Mouse (Mus musculus) left cerebral cortex, postnatal 36 days (tissue): ENCODE measurements at regions not wholly inside any gene's neighbourhood (a gene's known extent, or its start where the extent isn't known, plus 50 kb on each side); places are given as distances from the start of the nearest gene placed in this dataset.
"Not testable (repeated sequence)": the region's sequence is repeated elsewhere in the genome, so short reads cannot be mapped to it uniquely, and the experiment has no call there.

Experiments
- DNase-seq, 2 experiments: peaks; one replicate each; pipeline ENCODE4 v3.0.0; 2021 to 2022; ENCODE audit warnings: low spot score in 2 of 2, mixed read lengths in 1 of 2
- intact Hi-C: fragments of 180-260 bp; cut with DNase I; formaldehyde crosslinking; loops from one replicate; pipeline ENCODE4 v1.15.1; 2025

GRCm38 (mm10) chr1:42599238-42599637, 96.3 kb upstream of the Pou3f3 start:
- DNase-seq = no peak
- intact Hi-C loops = no loop called here

- no peak for DNase-seq
- intact Hi-C loops = no loop called here
Observed at GRCm38 (mm10) chr1:42606251-42606650, 89.3 kb upstream of the Pou3f3 start.

- DNase-seq, intact Hi-C loops: not testable (repeated sequence)
Observed at GRCm38 (mm10) chr1:42607466-42608043, 88.0 kb upstream of the Pou3f3 start.

GRCm38 (mm10) chr1:42623766-42624165, 71.8 kb upstream of the Pou3f3 start:
- intact Hi-C loops = no loop called here
- DNase-seq = no peak

- intact Hi-C loops = no loop called here
- DNase-seq = no peak
Observed at GRCm38 (mm10) chr1:42628800-42629199, 66.8 kb upstream of the Pou3f3 start.

GRCm38 (mm10) chr1:42629465-42630261, 65.9 kb upstream of the Pou3f3 start:
- intact Hi-C loops = no loop called here
- no peak for DNase-seq

- intact Hi-C loops = no loop called here
- no peak for DNase-seq
Observed at GRCm38 (mm10) chr1:42632286-42632685, 63.3 kb upstream of the Pou3f3 start.

- intact Hi-C loops = no loop called here
Observed at GRCm38 (mm10) chr1:42636558-42636957, 59.0 kb upstream of the Pou3f3 start.

More at GRCm38 (mm10) chr1:42636558-42636957, 59.0 kb upstream of the Pou3f3 start:
- no peak for DNase-seq
